Mouse (Mus musculus) embryonic stem cell, embryonic (primary cell): Measurements from ENCODE around the gene Hsf2bp.

Experiments used
- CTCF ChIA-PET, 4 experiments: fragments of 300-600 bp in 2 of 4; fragments of 350-600 bp in 2 of 4; sonication (Branson Sonifier 250); formaldehyde crosslinking; loops; one replicate each; lab custom pipeline; 2022; ENCODE audit warnings: inconsistent platforms in 2 of 4; lab: Charles Lee
- POLR2A ChIA-PET, 4 experiments: fragments of 300-600 bp in 2 of 4; fragments of 350-600 bp in 2 of 4; sonication (Branson Sonifier 250); formaldehyde crosslinking; loops; one replicate each; lab custom pipeline; 2022; ENCODE audit warnings: antibody characterized with exemption in 4 of 4, inconsistent platforms in 1 of 4; lab: Charles Lee

Hsf2bp gene

GRCm38 (mm10) chr17:31976501-31976900 lies 59.6 kb downstream of the Hsf2bp start:
- POLR2A ChIA-PET, result interaction anchor here in 1 of 4 experiments (1.1 kb wide), 1 partner anchor 9 kb away, joined by 3 read pairs; no protein-coding TSS in a partner anchor
- CTCF ChIA-PET, result no interaction called here

- POLR2A ChIA-PET, result interaction anchor here in 2 of 4 experiments (0.5 to 3.2 kb wide), 6 partner anchors 8 to 361 kb away, joined by 3 to 13 read pairs (median 4); no protein-coding TSS in a partner anchor
- CTCF ChIA-PET, result interaction anchor here in 1 of 4 experiments (0.8 kb wide), 1 partner anchor 235 kb away, joined by 3 read pairs; no protein-coding TSS in a partner anchor
Observed at GRCm38 (mm10) chr17:31974694-31975093, 61.5 kb downstream of the Hsf2bp start.

DNA sequence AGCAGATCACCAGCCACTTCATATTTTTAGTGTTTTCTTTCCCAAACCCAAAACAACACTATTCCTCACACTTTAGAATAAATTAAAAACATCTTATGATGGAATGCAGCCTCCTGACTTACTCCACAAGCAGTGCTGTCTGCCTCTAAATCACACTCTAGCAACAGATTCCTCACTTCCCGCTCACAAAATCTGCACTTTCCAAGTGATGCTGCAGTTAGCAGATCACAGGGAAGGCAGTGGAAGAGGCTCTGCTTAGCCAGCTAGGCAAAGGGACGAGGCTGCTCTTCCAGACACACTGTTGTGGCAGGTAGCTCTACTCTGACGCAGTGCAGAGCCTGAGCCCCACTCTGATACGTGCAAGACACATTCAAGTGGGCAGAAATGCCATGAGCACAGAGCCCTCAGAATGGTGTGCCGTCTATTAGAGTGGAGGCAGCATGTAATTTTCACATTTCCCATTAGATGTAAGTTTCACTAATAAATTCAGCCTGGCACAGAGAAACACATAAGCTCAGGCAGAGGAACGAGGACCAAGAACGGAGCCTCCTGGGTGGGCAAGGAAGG lies 62.4 kb downstream of the Hsf2bp start:
- POLR2A ChIA-PET, result interaction anchor here in 2 of 4 experiments (0.7 to 3.2 kb wide), 7 partner anchors 8 to 63 kb away, joined by 3 to 13 read pairs (median 3); no protein-coding TSS in a partner anchor

DNA sequence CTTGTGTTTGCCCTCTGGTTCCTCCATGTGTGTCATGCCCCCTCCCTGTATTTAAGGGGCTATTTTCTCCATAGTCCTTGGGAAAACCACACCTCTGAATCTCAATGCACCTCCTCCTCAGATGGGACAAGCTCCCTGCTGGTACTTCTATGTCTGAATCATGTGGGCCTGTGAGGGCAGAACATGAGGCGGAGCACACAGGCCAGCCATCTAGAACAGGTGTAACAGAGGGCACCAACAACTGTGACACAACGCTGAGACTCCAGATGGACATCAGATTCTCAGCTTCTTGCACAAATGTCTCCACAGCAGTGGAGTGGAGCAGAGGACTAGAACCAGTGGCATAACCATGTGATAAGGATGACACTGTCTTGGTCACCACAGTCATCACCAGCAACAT lies 65.3 kb downstream of the Hsf2bp start:
- ChIA-PET POLR2A (interaction anchor here in 1 of 4 experiments (0.7 kb wide), 2 partner anchors 12 to 59 kb away, joined by 3 to 5 read pairs; no protein-coding TSS in a partner anchor), CTCF (no interaction called here)

More for the DNA sequence above, 62.4 kb downstream of the Hsf2bp start:
- CTCF ChIA-PET, result interaction anchor here in 1 of 4 experiments (0.8 kb wide), 1 partner anchor 236 kb away, joined by 3 read pairs; no protein-coding TSS in a partner anchor

DNA sequence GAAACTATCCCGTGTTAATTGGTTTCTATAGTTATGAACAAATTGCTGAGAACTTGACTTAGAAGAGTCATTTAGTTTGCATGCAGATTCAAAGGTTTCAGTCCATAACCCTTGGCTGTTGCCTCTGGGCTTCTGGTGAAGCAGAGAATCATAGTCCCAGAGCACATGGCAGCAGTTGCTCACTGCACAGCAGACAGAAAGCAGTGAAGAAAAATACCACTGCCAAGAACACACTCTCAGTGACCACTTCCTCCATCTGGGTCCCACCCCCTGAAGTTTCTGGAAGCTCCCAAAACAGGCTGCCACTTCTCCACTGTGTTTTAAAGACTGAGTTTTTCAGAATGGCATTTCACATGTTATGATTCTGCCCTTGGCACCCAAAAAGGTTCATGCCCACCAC lies 67.3 kb downstream of the Hsf2bp start:
- ChIA-PET CTCF (no interaction called here), POLR2A (interaction anchor here in 1 of 4 experiments (1.0 to 1.6 kb wide), 3 partner anchors 11 to 189 kb away, joined by 3 to 6 read pairs (median 6); no protein-coding TSS in a partner anchor)

- CTCF ChIA-PET, result no interaction called here
- POLR2A ChIA-PET, result interaction anchor here in 2 of 4 experiments (0.5 to 1.5 kb wide), 4 partner anchors 14 to 133 kb away, joined by 3 to 5 read pairs (median 4); no protein-coding TSS in a partner anchor
Observed at GRCm38 (mm10) chr17:31967311-31967710, 68.8 kb downstream of the Hsf2bp start.

DNA sequence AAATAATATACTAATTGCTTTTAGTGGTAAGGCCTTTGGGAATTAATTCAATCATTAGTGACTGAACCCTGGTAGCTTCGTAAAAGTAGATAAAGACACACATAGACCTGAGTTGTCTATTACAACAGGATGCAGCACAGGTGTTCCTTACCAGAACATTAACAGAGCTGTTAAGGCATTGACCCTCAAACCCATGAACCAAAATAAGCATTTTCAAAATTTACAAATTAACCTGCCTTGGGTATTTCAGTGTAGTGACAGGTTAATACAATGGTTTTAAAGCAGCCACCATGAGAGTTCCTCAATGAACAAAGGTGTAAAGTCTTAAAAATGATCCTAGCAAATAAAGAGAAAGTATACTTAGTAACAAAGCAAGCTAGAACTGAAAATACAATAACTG lies 69.6 kb downstream of the Hsf2bp start:
- ChIA-PET POLR2A (interaction anchor here in 2 of 4 experiments (0.7 to 1.2 kb wide), 2 partner anchors 21 to 324 kb away, joined by 3 to 4 read pairs; no protein-coding TSS in a partner anchor), CTCF (no interaction called here)

DNA sequence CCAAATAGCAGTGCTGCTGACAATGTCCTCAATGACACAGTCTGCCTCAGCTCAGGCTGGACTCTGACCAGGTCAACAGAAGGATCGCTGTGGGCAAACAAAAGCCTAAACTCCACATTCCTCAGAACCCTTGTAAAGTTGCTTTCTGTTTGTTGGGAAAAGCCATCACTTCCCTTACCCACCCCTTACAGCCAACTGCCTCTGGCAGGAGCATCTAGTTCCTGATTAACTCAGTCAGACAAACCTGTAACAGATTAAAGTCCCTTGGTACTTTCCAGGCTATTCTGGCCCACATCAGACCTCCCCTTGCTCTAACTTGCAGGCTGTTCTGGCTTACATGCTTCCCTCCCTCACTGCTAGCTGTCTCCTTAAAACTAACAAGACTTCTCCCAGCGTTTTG lies 70.5 kb downstream of the Hsf2bp start:
- ChIA-PET CTCF (no interaction called here), POLR2A (no interaction called here)

- ChIA-PET POLR2A (interaction anchor here in 1 of 4 experiments (1.1 kb wide), 1 partner anchor 19 kb away, joined by 3 read pairs; no protein-coding TSS in a partner anchor), CTCF (no interaction called here)
Observed at GRCm38 (mm10) chr17:31962930-31963329, 73.2 kb downstream of the Hsf2bp start.

- POLR2A ChIA-PET, result interaction anchor here in 2 of 4 experiments (0.6 to 1.3 kb wide), 3 partner anchors 18 to 461 kb away, joined by 3 read pairs; no protein-coding TSS in a partner anchor
- CTCF ChIA-PET, result interaction anchor here in 1 of 4 experiments (0.6 kb wide), 1 partner anchor 382 kb away, joined by 4 read pairs; no protein-coding TSS in a partner anchor
Observed at GRCm38 (mm10) chr17:31962281-31962680, 73.9 kb downstream of the Hsf2bp start.

- ChIA-PET CTCF (no interaction called here), POLR2A (interaction anchor here in 1 of 4 experiments (0.7 kb wide), 1 partner anchor 554 kb away, joined by 3 read pairs; no protein-coding TSS in a partner anchor)
Observed at GRCm38 (mm10) chr17:31954551-31955140, 81.5 kb downstream of the Hsf2bp start.

DNA sequence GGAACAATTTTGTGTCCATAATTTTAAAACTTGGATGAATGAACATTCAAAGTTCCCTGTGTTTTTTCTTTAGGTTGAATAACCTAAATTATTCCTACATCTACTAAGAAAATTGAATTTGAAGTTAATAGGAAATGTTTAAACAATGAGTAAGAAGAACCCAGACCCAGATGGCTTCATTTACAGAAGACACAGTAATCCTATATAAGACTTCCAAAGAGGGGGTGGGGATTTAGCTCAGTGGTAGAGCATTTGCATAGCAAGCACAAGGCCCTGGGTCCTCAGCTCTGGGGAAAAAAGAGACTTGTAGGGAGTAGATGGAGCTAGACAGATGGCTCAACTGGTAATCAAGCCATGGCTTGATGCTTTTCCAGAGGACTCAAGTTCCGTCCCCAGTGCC lies 87.1 kb downstream of the Hsf2bp start:
- POLR2A ChIA-PET, result no interaction called here
- CTCF ChIA-PET, result no interaction called here

DNA sequence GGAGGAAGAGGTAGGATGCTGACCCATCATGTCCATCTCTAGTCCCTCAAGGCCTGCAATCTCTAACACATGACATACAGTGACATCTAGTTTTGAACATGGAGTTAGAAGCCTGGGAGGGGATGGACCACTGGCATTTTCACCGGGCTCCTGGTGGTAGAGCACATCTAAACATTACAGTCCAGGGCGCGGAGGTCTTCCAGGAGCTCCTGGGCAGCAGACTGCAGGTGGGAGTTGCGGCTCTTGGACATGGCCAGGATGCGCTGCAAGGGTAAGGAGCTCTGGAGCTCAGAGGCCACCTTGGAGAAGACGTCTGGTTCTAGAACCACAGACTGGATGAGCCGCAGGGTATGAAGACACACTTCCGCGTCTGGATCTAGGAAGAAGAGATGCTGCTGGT lies 89.7 kb downstream of the Hsf2bp start:
- CTCF ChIA-PET, result interaction anchor here in 1 of 4 experiments (0.6 kb wide), 1 partner anchor 433 kb away, joined by 5 read pairs; no protein-coding TSS in a partner anchor
- POLR2A ChIA-PET, result interaction anchor here in 1 of 4 experiments (0.6 to 2.3 kb wide), 5 partner anchors 14 to 362 kb away, joined by 3 to 6 read pairs (median 4); no protein-coding TSS in a partner anchor

DNA sequence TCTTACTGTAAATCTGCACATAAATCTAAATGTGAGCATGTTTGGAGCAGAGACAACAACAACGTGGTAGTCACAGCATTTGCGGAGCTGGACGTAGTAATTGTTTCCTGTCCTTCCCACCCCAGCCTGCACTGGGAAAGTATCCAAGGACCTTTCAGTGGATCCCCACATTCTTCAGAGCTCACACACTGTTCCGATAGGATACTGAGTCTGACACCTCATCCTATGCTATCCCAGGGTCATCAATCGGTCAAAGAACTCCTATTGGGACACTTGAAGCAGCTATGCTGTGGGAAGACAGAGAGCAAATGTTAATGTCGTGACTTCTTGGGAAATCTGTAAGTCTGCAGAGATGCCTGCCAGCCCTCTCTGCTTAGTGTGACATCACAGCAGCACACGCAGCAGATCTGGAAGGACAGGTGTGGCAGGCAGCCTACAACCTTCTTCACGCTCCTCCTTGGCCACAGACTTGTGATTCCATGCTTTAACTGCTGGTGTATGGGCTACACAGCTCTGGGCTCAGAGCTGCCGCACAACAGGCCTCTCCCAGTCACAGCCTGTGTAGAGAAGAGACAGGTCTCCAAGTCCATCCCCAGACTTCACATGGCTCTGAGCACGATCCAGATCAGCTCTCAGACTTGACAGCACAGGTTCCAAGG lies 92.1 kb downstream of the Hsf2bp start:
- POLR2A ChIA-PET, result interaction anchor here in 3 of 4 experiments (0.5 to 1.5 kb wide), 3 partner anchors 18 to 235 kb away, joined by 3 to 4 read pairs (median 4); no protein-coding TSS in a partner anchor
- CTCF ChIA-PET, result interaction anchor here in 1 of 4 experiments (0.6 kb wide), 1 partner anchor 1754 kb away, joined by 5 read pairs; no protein-coding TSS in a partner anchor

DNA sequence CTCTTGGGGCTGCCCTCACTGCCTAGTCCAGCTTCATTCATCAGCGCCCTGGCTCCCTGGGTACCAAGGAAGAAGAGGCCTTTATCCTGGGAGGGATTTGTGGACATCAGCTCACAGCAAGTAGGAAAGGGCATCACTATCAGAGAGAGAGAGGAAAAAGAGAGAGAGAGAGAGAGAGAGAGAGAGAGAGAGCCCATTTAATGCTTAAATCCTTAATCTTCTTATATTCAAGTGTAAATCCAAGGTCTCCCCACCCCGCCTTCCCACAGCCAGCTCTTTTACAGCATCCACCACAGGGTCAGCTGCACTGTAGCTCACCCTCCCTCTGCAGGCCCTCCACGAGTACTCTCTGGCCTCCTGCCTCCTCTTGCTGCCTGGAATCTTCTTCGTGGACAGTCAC lies 94.5 kb downstream of the Hsf2bp start:
- POLR2A ChIA-PET, result interaction anchor here in 3 of 4 experiments (1.0 to 1.4 kb wide), 5 partner anchors 8 to 12 kb away, joined by 3 to 6 read pairs (median 5); no protein-coding TSS in a partner anchor
- CTCF ChIA-PET, result interaction anchor here in 3 of 4 experiments (0.6 to 1.5 kb wide), 4 partner anchors 39 to 248 kb away, joined by 3 to 5 read pairs (median 4); no protein-coding TSS in a partner anchor

GRCm38 (mm10) chr17:31940607-31941006 lies 95.5 kb downstream of the Hsf2bp start:
- CTCF ChIA-PET, result interaction anchor here in 1 of 4 experiments (1.3 kb wide), 1 partner anchor 247 kb away, joined by 3 read pairs; no protein-coding TSS in a partner anchor
- POLR2A ChIA-PET, result interaction anchor here in 2 of 4 experiments (0.7 to 2.2 kb wide), 3 partner anchors 11 to 80 kb away, joined by 3 to 7 read pairs (median 5); no protein-coding TSS in a partner anchor

DNA sequence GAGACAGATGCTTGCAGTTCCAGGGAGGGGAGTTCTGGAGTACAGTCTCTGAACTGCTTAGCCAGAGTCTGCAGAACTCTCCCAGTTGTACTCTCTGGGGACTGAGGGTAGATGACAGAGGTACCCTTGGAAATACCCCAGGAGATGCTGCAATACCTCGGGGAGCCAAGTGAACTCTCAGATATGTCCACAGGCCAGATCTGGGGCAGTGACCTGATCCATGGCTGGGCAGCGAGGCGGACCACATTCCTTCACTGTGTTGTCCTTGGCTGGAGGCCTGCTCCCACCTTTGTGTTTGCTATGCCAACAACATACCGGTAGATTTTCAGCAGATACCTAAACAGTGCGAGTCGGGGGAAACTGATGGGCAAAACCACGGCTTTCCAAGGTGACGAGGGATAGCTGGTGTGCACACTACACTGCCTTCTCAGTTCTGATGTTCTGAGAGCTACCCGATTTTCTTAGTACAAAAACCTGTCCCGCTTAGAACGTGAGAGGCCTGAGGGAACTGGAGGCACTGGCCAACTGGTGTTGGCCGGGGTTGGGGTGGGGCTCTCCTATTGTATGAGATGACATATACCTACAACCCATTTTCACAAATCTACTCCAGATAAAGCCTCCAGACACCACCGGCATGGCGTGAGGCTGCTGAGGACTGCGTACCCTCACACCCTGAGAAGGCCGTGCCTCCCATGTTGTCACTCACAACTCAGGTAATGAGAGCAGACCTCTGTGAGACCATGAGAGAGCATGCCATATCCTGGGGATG lies 96.7 kb downstream of the Hsf2bp start:
- POLR2A ChIA-PET, result interaction anchor here in 1 of 4 experiments (0.5 to 2.2 kb wide), 2 partner anchors 10 to 52 kb away, joined by 3 to 7 read pairs; no protein-coding TSS in a partner anchor
- CTCF ChIA-PET, result interaction anchor here in 1 of 4 experiments (0.6 kb wide), 1 partner anchor 586 kb away, joined by 3 read pairs; no protein-coding TSS in a partner anchor
